Mouse (Mus musculus) kidney, adult 2 months (tissue): ENCODE measurements around the gene Fblim1.

Experiments
- CTCF ChIP-seq: fragments of 200-500 bp; conservative IDR thresholded peaks from 2 replicates; pipeline ENCODE4 v1.5.1; 2011; ENCODE audit warnings: low read depth, mild to moderate bottlenecking, control low read depth, low read length, moderate library complexity, mixed read lengths; ENCODE audit not compliant: insufficient read depth, insufficient read length
- POLR2A ChIP-seq: fragments of 200-500 bp; IDR thresholded peaks from one replicate; pipeline ENCODE4 v1.6.1; 2011; ENCODE audit warnings: low read depth, low read length, control low read depth

- TF ChIP-seq POLR2A (no peak), CTCF (no peak)
Measured at GRCm38 (mm10) chr4:141583919-141584318, 22.0 kb downstream of the Fblim1 start.
